Mouse (Mus musculus): ENCODE results near the gene Gm13723. TPM values are rescaled to one million over a fixed set of nuclear protein-coding genes. Genes with fewer than 3 reads are reported as not detected.

Gene Gm13723
- total RNA-seq (2015; ENCODE audit: low replicate concordance) (not detected in 2 replicates), total RNA-seq (2017; ENCODE audit: low replicate concordance) (not detected in 2 replicates)

GRCm38 (mm10) chr2:86874702-86875101 is at the start of gene Gm13723:
Gene Gm13723 (minus strand): TSS chr2:86874802.
- no peak for ATAC-seq (replicated peaks; ENCODE audit: low FRiP score, poor library complexity, severe bottlenecking)

- no peak for ATAC-seq (replicated peaks; ENCODE audit: low FRiP score, poor library complexity, severe bottlenecking)
Measured at GRCm38 (mm10) chr2:86905647-86906046, 31.0 kb upstream of the Gm13723 start.

- no peak for ATAC-seq (replicated peaks; ENCODE audit: low FRiP score, poor library complexity, severe bottlenecking)
Measured at GRCm38 (mm10) chr2:86892116-86892515, 17.5 kb upstream of the Gm13723 start, which contains the start of gene Olfr1097. Gene Olfr1097 (minus strand): TSS chr2:86892216.

GRCm38 (mm10) chr2:86851596-86851995 is 23.0 kb downstream of the Gm13723 start, which contains the start of gene Olfr1095:
Gene Olfr1095 (minus strand): TSS chr2:86851696.
- ATAC-seq (replicated peaks; ENCODE audit: low FRiP score, poor library complexity, severe bottlenecking) = no peak

- no peak for ATAC-seq (replicated peaks; ENCODE audit: low FRiP score, poor library complexity, severe bottlenecking)
Measured at GRCm38 (mm10) chr2:86824363-86824762, 50.2 kb downstream of the Gm13723 start, which contains the start of gene Olfr1094. Gene Olfr1094 (plus strand): TSS chr2:86824663.

Other genes with a start within 250 kb of the Gm13723 start
- not detected in 2 replicates for gene Olfr1084, start 235.1 kb downstream of the Gm13723 start, total RNA-seq (2015; ENCODE audit: low replicate concordance)
- not detected in 2 replicates for gene Olfr1084, start 235.1 kb downstream of the Gm13723 start, total RNA-seq (2017; ENCODE audit: low replicate concordance)
- not detected in 2 replicates for gene Olfr1085, start 212.8 kb downstream of the Gm13723 start, total RNA-seq (2015; ENCODE audit: low replicate concordance)
- not detected in 2 replicates for gene Olfr1085, start 212.8 kb downstream of the Gm13723 start, total RNA-seq (2017; ENCODE audit: low replicate concordance)
- gene Olfr1086, start 194.7 kb downstream of the Gm13723 start, total RNA-seq (2015; ENCODE audit: low replicate concordance) = not detected in 2 replicates
- gene Olfr1086, start 194.7 kb downstream of the Gm13723 start, total RNA-seq (2017; ENCODE audit: low replicate concordance) = not detected in 2 replicates
- not detected in 2 replicates for gene Olfr1087, start 176.4 kb downstream of the Gm13723 start, total RNA-seq (2015; ENCODE audit: low replicate concordance)
- gene Olfr1087, start 176.4 kb downstream of the Gm13723 start, total RNA-seq (2017; ENCODE audit: low replicate concordance) = not detected in 2 replicates
- not detected in 2 replicates for gene Olfr1089, start 141.1 kb downstream of the Gm13723 start, total RNA-seq (2015; ENCODE audit: low replicate concordance)
- not detected in 2 replicates for gene Olfr1089, start 141.1 kb downstream of the Gm13723 start, total RNA-seq (2017; ENCODE audit: low replicate concordance)
- not detected in 2 replicates for gene Olfr1090, start 115.8 kb downstream of the Gm13723 start, total RNA-seq (2015; ENCODE audit: low replicate concordance)
- gene Olfr1090, start 115.8 kb downstream of the Gm13723 start, total RNA-seq (2017; ENCODE audit: low replicate concordance) = not detected in 2 replicates
- gene Olfr1093, start 92.3 kb downstream of the Gm13723 start, total RNA-seq (2015; ENCODE audit: low replicate concordance) = not detected in 2 replicates
- not detected in 2 replicates for gene Olfr1093, start 92.3 kb downstream of the Gm13723 start, total RNA-seq (2017; ENCODE audit: low replicate concordance)
- gene Olfr141, start 64.8 kb downstream of the Gm13723 start, total RNA-seq (2015; ENCODE audit: low replicate concordance) = not detected in 2 replicates
- gene Olfr141, start 64.8 kb downstream of the Gm13723 start, total RNA-seq (2017; ENCODE audit: low replicate concordance) = not detected in 2 replicates
- gene Olfr1094, start 50.1 kb downstream of the Gm13723 start, total RNA-seq (2015; ENCODE audit: low replicate concordance) = not detected in 2 replicates
- gene Olfr1094, start 50.1 kb downstream of the Gm13723 start, total RNA-seq (2017; ENCODE audit: low replicate concordance) = not detected in 2 replicates
- gene Olfr1095, start 23.1 kb downstream of the Gm13723 start, total RNA-seq (2015; ENCODE audit: low replicate concordance) = not detected in 2 replicates
- gene Olfr1095, start 23.1 kb downstream of the Gm13723 start, total RNA-seq (2017; ENCODE audit: low replicate concordance) = not detected in 2 replicates
- not detected in 2 replicates for gene Olfr1097, start 17.4 kb upstream of the Gm13723 start, total RNA-seq (2015; ENCODE audit: low replicate concordance)
- gene Olfr1097, start 17.4 kb upstream of the Gm13723 start, total RNA-seq (2017; ENCODE audit: low replicate concordance) = not detected in 2 replicates
- not detected in 2 replicates for gene Olfr1098, start 49.7 kb upstream of the Gm13723 start, total RNA-seq (2015; ENCODE audit: low replicate concordance)
- gene Olfr1098, start 49.7 kb upstream of the Gm13723 start, total RNA-seq (2017; ENCODE audit: low replicate concordance) = not detected in 2 replicates
- gene Olfr1099, start 85.9 kb upstream of the Gm13723 start, total RNA-seq (2015; ENCODE audit: low replicate concordance) = not detected in 2 replicates
- gene Olfr1099, start 85.9 kb upstream of the Gm13723 start, total RNA-seq (2017; ENCODE audit: low replicate concordance) = not detected in 2 replicates
- gene Olfr1100, start 105.2 kb upstream of the Gm13723 start, total RNA-seq (2015; ENCODE audit: low replicate concordance) = not detected in 2 replicates
- not detected in 2 replicates for gene Olfr1100, start 105.2 kb upstream of the Gm13723 start, total RNA-seq (2017; ENCODE audit: low replicate concordance)
- gene Olfr1101, start 116.4 kb upstream of the Gm13723 start, total RNA-seq (2015; ENCODE audit: low replicate concordance) = not detected in 2 replicates
- gene Olfr1101, start 116.4 kb upstream of the Gm13723 start, total RNA-seq (2017; ENCODE audit: low replicate concordance) = not detected in 2 replicates
- gene Olfr1102, start 123.6 kb upstream of the Gm13723 start, total RNA-seq (2015; ENCODE audit: low replicate concordance) = not detected in 2 replicates
- gene Olfr1102, start 123.6 kb upstream of the Gm13723 start, total RNA-seq (2017; ENCODE audit: low replicate concordance) = not detected in 2 replicates
- not detected in 2 replicates for gene Olfr1104, start 152.3 kb upstream of the Gm13723 start, total RNA-seq (2015; ENCODE audit: low replicate concordance)
- gene Olfr1104, start 152.3 kb upstream of the Gm13723 start, total RNA-seq (2017; ENCODE audit: low replicate concordance) = not detected in 2 replicates
- gene Olfr1105, start 161.7 kb upstream of the Gm13723 start, total RNA-seq (2015; ENCODE audit: low replicate concordance) = not detected in 2 replicates
- gene Olfr1105, start 161.7 kb upstream of the Gm13723 start, total RNA-seq (2017; ENCODE audit: low replicate concordance) = not detected in 2 replicates
- not detected in 2 replicates for gene Olfr1106, start 177.5 kb upstream of the Gm13723 start, total RNA-seq (2015; ENCODE audit: low replicate concordance)
- not detected in 2 replicates for gene Olfr1106, start 177.5 kb upstream of the Gm13723 start, total RNA-seq (2017; ENCODE audit: low replicate concordance)
- gene Olfr1107, start 201.0 kb upstream of the Gm13723 start, total RNA-seq (2015; ENCODE audit: low replicate concordance) = not detected in 2 replicates
- gene Olfr1107, start 201.0 kb upstream of the Gm13723 start, total RNA-seq (2017; ENCODE audit: low replicate concordance) = not detected in 2 replicates
- gene Olfr1109, start 221.2 kb upstream of the Gm13723 start, total RNA-seq (2015; ENCODE audit: low replicate concordance) = not detected in 2 replicates
- not detected in 2 replicates for gene Olfr1109, start 221.2 kb upstream of the Gm13723 start, total RNA-seq (2017; ENCODE audit: low replicate concordance)
- not detected in 2 replicates for gene Olfr259, start 239.8 kb upstream of the Gm13723 start, total RNA-seq (2015; ENCODE audit: low replicate concordance)
- not detected in 2 replicates for gene Olfr259, start 239.8 kb upstream of the Gm13723 start, total RNA-seq (2017; ENCODE audit: low replicate concordance)